Mouse (Mus musculus) limb, embryonic 11.5 days (tissue): ENCODE results near the gene Erh. TPM values are rescaled to one million over a fixed set of nuclear protein-coding genes. Genes with fewer than 3 reads are reported as not detected.

Experiments used
- ATAC-seq: fragments of 200-750 bp; cut with Nextera tagmentation; 2 replicates; pipeline ENCODE4 v1.8.0; 2017; ENCODE audit warnings: low read depth; ENCODE audit not compliant: insufficient number of reproducible peaks, low FRiP score, low TSS enrichment
- DNase-seq: peaks from one replicate; pipeline ENCODE4 v3.0.0-alpha.2; 2015; ENCODE audit warnings: low spot score
- H3K27ac ChIP-seq: fragments of 300-500 bp; sonication (generic); replicated peaks from 2 replicates; pipeline ENCODE4 v1.5.1; 2014; ENCODE audit warnings: low read depth, mild to moderate bottlenecking, low read length
- H3K27me3 ChIP-seq: fragments of 300-500 bp; sonication (generic); 2 replicates; pipeline ENCODE4 v1.6.1; 2014; ENCODE audit warnings: mild to moderate bottlenecking, low read length, mixed read lengths; ENCODE audit not compliant: control insufficient read depth, insufficient read depth
- H3K36me3 ChIP-seq: fragments of 300-500 bp; sonication (generic); 2 replicates; pipeline ENCODE4 v1.6.1; 2014; ENCODE audit warnings: mild to moderate bottlenecking, low read length, moderate library complexity, mixed read lengths; ENCODE audit not compliant: control insufficient read depth, insufficient read depth
- H3K4me1 ChIP-seq: fragments of 300-500 bp; sonication (generic); 2 replicates; pipeline ENCODE4 v1.6.1; 2014; ENCODE audit warnings: low read length, mixed read lengths; ENCODE audit not compliant: control insufficient read depth, insufficient read depth
- H3K4me2 ChIP-seq: fragments of 300-500 bp; sonication (generic); 2 replicates; pipeline ENCODE4 v1.6.1; 2014; ENCODE audit warnings: low read depth, mild to moderate bottlenecking, moderate library complexity; ENCODE audit not compliant: severe bottlenecking
- H3K4me3 ChIP-seq: fragments of 300-500 bp; sonication (generic); 2 replicates; pipeline ENCODE4 v1.5.1; 2014; ENCODE audit warnings: low read depth, low read length
- H3K9ac ChIP-seq: fragments of 300-500 bp; sonication (generic); 2 replicates; pipeline ENCODE4 v1.6.1; 2014; ENCODE audit warnings: mild to moderate bottlenecking, low read length
- H3K9me3 ChIP-seq: fragments of 300-500 bp; sonication (generic); 2 replicates; pipeline ENCODE4 v1.6.1; 2016; ENCODE audit warnings: low read length; ENCODE audit not compliant: control insufficient read depth
- WGBS: fragments of 180-500 bp; shearing (Covaris S2); extraction: QIAGEN DNeasy Blood & Tissue Kit; methylation state at CpG from one replicate; pipeline ENCODE4 v1.1.7; 2014; 5-methylcytosine and 5-hydroxymethylcytosine counted together
- polyA plus RNA-seq: library from polyadenylated mRNA; unstranded; fragments of >200 nt; fragmentation: Nextera tagmentation; extraction: Ambion mirVana; gene quantifications from 2 replicates; pipeline ENCODE4 v1.2.1, GENCODE M21; 2014

Erh gene
- polyA plus RNA-seq: 380 and 400 TPM in 2 replicates

DNA sequence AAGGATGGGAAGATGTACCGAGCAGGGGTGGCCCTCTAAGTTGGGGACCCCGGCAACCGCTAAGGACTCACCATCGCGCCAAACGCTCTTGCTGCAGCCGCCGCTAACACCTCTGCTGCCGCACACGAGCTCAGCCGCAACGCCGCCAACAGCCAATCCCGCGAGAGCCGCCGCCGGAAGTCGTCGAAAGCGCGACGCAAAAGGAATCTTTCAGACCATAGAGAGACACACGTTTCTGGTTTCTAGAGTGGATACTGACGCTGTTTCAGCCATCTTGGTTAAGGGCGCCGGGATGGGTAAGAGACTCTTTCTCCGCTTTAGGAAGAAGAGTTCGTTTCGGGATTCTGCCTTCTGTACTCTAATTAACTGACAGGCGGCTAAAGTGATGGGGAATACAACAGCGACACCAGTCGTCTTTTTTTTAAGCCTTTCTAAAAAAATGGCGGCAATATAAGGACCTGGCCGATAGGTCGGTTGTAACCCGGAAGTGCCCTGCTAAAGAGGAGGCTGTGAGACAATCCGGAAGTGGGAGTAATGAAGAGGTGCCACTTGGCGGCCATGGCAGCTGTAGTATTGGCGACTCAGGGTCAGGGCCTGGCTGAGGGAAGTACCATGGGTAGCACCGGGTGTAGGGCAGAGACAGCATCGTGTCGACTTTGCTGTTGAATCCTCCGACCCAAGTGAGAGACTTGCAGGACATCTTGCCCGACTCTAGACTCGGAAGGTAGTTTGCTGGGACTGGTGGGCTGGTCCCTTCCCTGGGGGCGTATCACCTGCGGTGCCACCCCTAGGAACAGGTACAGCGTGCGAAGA is at the start of gene Erh, which contains the start of gene Slc39a9:
Erh (minus strand) TSS at position 649 of the 813 bp plus-strand sequence.
Slc39a9 (plus strand) TSS at position 191 of the 813 bp plus-strand sequence.
- WGBS: under 1% methylated on average over 50 of the region's 50 CpGs

GRCm38 (mm10) chr12:80693700-80694099 is 49.6 kb upstream of the Erh start:
- Histone ChIP-seq H3K4me1 (peaks cover 7% of the 10 kb centered on the region), H3K4me3 (no peak overlapping the region), H3K9ac (no peak overlapping the region), H3K27ac (no peak overlapping the region), H3K9me3 (no peaks in the 10 kb centered on the region), H3K36me3 (no peaks in the 10 kb centered on the region), H3K4me2 (no peak overlapping the region), H3K27me3 (peaks cover 39% of the 10 kb centered on the region)
- 44% methylated on average over 2 of the region's 2 CpGs for WGBS
- no peak for DNase-seq
- ATAC-seq: no peak

More for the DNA sequence above, at the start of gene Erh, which contains the start of gene Slc39a9:
- peaks cover 8% of the 10 kb centered on the region for H3K36me3 ChIP-seq
- peak; percentile 94 for DNase-seq
- H3K9me3 ChIP-seq: no peaks in the 10 kb centered on the region
- peak within 1 kb of the TSS; percentile 98 for H3K4me3 ChIP-seq
- H3K4me2 ChIP-seq: peak within 1 kb of the TSS; percentile 70
- H3K9ac ChIP-seq: peak within 1 kb of the TSS; percentile 96
- peaks cover 8% of the 10 kb centered on the region for H3K4me1 ChIP-seq
- no peaks in the 10 kb centered on the region for H3K27me3 ChIP-seq
- peak within 1 kb of the TSS; percentile 76 for H3K27ac ChIP-seq
- ATAC-seq: peak; percentile 96

DNA sequence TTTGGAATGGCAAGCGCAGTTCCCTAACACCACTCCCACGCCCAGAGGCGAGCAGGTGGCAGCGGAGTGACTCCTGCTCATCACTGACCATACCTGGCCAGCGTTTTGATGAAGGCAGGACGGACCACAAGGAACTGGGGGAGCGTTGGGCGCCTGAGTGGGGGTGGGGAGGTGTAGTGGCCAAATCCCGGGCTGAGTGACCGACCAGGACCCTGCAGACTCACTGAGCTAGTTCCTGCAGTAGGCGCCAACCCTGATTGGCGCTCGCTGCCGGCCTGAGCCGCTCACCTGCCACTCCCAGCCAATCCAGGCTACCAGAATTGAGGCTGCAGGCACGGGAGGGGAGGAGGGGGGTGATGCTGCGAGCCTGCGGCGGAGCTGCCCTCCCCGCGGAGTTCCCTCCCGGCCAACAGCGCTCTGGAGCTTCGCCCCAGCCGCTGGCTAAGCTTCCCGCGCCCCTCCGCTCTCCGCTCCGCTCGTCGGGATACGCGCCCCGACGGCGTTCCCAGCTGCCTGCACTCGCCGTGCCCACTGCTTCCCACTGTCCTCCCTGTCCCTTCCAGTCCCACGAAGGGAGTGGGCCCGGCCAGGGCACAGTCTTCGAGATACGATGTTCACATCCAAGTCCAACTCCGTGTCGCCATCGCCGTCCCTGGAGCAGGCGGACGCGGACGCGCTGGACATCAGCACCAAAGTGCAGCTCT is 48.3 kb upstream of the Erh start, which contains the start of gene Plekhd1:
Plekhd1 (plus strand) TSS at position 323 of the 704 bp plus-strand sequence.
- H3K36me3 ChIP-seq: no peaks in the 10 kb centered on the region
- ATAC-seq (peak; percentile 73; the same call in 1 of the 2 replicates), DNase-seq (peak; percentile 65)
- H3K27ac ChIP-seq: no peak within 1 kb of the TSS
- H3K9me3 ChIP-seq: no peaks in the 10 kb centered on the region
- peak within 1 kb of the TSS; percentile 34 for H3K4me3 ChIP-seq
- H3K4me2 ChIP-seq: peak within 1 kb of the TSS; percentile 51
- peaks cover 39% of the 10 kb centered on the region for H3K27me3 ChIP-seq
- 2% methylated on average over 39 of the region's 52 CpGs for WGBS
- peaks cover 7% of the 10 kb centered on the region for H3K4me1 ChIP-seq
- H3K9ac ChIP-seq: no peak within 1 kb of the TSS

- 0 out of 2 replicates have a peak overlapping the region, but pooled peaks have one; percentile 34 for H3K4me3 ChIP-seq
- peak overlapping the region; percentile 51; the same call in 1 of the 2 replicates for H3K4me2 ChIP-seq
- H3K4me1 ChIP-seq: peaks cover 7% of the 10 kb centered on the region
- H3K36me3 ChIP-seq: no peaks in the 10 kb centered on the region
- WGBS: 12% methylated on average over 12 of the region's 12 CpGs
- peaks cover 39% of the 10 kb centered on the region for H3K27me3 ChIP-seq
- no peak overlapping the region for H3K27ac ChIP-seq
- H3K9ac ChIP-seq: no peak overlapping the region
- ATAC-seq: no peak
- peak; percentile 26 for DNase-seq
- no peaks in the 10 kb centered on the region for H3K9me3 ChIP-seq
Measured at GRCm38 (mm10) chr12:80691671-80692091, 47.5 kb upstream of the Erh start.

GRCm38 (mm10) chr12:80689696-80690095 is 45.6 kb upstream of the Erh start:
- DNase-seq: no peak
- WGBS: 76% methylated on average over 5 of the region's 5 CpGs
- H3K4me3 ChIP-seq: no peak overlapping the region
- no peak overlapping the region for H3K27ac ChIP-seq
- H3K36me3 ChIP-seq: no peaks in the 10 kb centered on the region
- H3K9me3 ChIP-seq: no peaks in the 10 kb centered on the region
- H3K9ac ChIP-seq: no peak overlapping the region
- H3K4me1 ChIP-seq: peaks cover 7% of the 10 kb centered on the region
- H3K27me3 ChIP-seq: peaks cover 35% of the 10 kb centered on the region
- ATAC-seq: no peak
- no peak overlapping the region for H3K4me2 ChIP-seq

DNA sequence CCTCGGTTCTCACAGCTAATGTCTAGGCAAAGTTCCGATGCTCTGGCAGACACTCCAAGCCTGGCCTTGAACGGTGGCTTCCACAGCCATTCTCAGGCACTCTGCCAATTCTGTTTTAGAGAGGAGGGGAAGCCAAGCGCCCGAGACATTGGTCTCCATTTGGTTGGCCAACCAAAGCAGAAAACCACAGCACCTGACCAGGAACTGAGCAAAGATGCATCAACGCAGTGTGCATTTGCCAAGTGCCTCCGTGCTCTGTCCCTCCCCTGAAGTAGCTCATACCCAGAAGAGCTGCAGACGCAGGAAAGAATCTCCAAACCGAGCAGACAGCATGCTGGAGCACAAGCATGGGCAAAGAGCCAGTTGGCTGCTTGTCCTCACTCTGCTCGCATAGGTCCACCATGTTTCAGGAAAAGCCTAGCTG is 43.7 kb upstream of the Erh start:
- Histone ChIP-seq H3K9ac (no peak overlapping the region), H3K9me3 (no peaks in the 10 kb centered on the region), H3K4me2 (no peak overlapping the region), H3K4me3 (no peak overlapping the region), H3K36me3 (no peaks in the 10 kb centered on the region), H3K27me3 (peaks cover 21% of the 10 kb centered on the region), H3K27ac (no peak overlapping the region), H3K4me1 (peaks cover 4% of the 10 kb centered on the region)
- WGBS: 83% methylated on average over 10 of the region's 10 CpGs
- ATAC-seq: no peak
- no peak for DNase-seq

- no peaks in the 10 kb centered on the region for H3K4me1 ChIP-seq
- DNase-seq (no peak), ATAC-seq (no peak)
- no peak overlapping the region for H3K27ac ChIP-seq
- no peaks in the 10 kb centered on the region for H3K36me3 ChIP-seq
- H3K9me3 ChIP-seq: no peaks in the 10 kb centered on the region
- no peaks in the 10 kb centered on the region for H3K27me3 ChIP-seq
- H3K4me3 ChIP-seq: no peak overlapping the region
- WGBS: 91% methylated on average over 3 of the region's 3 CpGs
- no peak overlapping the region for H3K4me2 ChIP-seq
- H3K9ac ChIP-seq: no peak overlapping the region
Measured at GRCm38 (mm10) chr12:80684316-80684715, 40.2 kb upstream of the Erh start.

DNA sequence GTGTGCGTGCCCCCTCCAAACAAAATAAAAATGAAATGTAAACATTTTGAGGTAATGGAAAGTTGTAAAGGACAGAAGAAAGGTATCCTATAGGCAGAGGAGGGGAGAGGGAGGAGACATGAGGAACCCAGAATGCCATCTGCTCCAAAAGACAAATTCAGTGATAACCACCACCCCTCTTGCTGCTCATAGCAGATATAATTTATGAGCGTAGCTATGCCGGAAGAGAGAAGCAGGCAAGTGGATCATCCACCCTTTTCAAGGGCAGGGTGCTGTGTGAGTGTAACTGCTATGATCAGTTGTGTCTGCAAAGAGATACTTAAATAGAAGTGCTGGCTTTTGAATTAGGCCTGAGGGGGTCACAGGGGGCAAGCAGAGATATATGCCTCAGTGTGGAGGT is 39.4 kb upstream of the Erh start:
- Histone ChIP-seq H3K4me1 (no peaks in the 10 kb centered on the region), H3K36me3 (no peaks in the 10 kb centered on the region), H3K27ac (no peak overlapping the region), H3K9me3 (no peaks in the 10 kb centered on the region), H3K4me3 (no peak overlapping the region), H3K9ac (no peak overlapping the region), H3K4me2 (no peak overlapping the region), H3K27me3 (no peaks in the 10 kb centered on the region)
- DNase-seq (no peak), ATAC-seq (no peak)
- 89% methylated on average over 3 of the region's 3 CpGs for WGBS
